Mouse (Mus musculus): ENCODE data around the gene Med15.
"Not testable (repeated sequence)": the region's sequence is repeated elsewhere in the genome, so short reads cannot be mapped to it uniquely, and the experiment has no call there.

The Med15 gene

DNA sequence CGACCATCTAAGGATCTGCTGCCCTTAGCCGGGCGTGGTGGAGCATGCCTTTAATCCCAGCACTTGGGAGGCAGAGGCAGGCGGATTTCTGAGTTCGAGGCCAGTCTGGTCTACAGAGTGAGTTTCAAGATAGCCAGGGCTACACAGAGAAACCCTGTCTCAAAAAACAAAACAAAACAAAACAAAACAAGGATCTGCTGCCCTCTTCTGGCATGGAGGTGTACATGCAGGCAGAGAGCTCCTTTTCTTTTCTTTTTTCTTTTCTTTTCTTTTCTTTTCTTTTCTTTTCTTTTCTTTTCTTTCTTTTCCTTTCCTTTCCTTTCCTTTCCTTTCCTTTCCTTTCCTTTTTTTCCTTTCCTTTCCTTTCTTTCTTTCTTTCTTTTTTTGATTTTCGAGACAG, 118.0 kb downstream of the Med15 start:
- not testable (repeated sequence) for DNase-seq

DNA sequence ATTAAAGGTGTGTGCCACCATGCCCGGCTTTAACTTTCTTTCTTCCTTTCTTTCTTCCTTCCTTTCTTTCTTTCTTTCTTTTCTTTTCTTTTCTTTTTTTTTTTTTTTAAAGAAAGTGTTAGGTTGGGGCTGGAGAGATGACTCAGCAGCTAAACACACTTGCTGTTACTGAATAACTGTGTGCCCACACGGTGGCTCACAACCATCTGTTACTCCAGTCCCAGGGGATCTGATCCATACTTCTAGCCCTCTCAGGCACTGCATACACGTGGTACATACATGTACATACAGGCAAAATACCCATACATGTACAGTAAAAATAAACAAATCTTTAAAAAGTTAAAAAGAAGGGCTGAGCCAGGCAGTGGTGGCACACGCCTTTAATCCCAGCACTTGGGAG, 121.3 kb downstream of the Med15 start:
- DNase-seq: no peak

DNA sequence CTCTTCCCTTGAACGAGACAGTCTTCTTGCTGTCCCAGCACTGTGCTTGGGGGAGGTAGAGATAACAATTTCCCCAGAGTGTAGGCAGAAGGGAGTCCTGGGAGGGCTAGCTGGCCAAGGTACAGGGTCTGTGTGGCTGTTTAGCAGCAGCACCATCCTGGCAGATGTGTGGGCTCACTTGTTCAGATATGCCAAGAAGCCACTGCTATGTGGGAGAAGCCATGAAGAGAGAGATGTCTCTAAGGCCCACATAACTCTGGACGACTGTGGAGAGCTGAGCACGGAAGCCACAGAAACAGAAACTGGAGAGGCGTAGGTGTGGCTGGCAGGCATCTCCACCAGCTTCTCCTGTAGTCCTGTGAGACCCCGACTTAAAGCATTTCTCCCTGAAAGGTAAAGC, 127.0 kb downstream of the Med15 start:
- no peak for DNase-seq

DNA sequence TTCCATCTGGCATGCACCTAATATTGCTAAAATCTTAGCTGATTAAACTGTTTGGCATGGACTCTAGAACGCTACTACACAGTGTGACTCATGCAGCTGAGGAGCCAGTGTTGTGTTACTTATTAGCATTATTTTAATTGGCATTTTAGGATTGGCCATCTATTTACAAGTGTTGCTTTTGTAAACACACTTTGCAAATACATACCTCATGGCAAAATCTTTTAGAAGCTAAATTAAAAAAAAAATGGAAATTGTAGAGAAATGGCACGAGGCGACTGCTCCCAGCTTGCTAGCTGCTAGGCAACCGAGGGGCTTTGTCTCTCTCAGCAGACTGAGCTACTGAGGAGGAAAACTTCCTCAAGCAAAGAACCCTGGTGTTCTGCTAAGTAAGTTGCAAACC, 127.8 kb downstream of the Med15 start:
- no peak for DNase-seq

Measured in embryo, embryonic 11 days (tissue).